22 mouse cellular contexts compared by ENCODE assay signal in the genomic region with DNA sequence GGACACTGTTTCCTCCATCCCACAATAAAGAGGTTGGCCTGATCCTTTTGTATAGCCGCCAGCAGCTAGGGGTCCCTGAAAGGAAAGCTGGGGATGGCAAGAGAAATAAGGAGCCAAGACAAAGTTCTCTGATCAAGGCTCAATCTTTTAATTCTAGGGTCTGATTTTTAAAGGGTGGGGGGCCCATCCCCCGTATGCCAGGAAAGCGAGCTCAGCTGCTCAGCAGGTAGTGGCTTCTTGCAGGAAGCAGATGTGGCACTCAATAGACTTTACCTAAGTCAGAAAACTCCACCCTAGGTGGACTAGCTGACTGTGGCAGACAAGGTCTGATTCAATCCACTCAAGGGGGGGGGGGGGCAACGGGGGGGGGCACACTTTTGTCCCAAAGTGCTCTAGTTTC. TPM values are rescaled to one million over a fixed set of nuclear protein-coding genes. Genes with fewer than 3 reads are reported as not detected.
DNase-seq lines count a peak whose midpoint lies in the region; ATAC-seq and TF ChIP-seq lines count a peak whose summit lies in the region.
"Had no signal": no experiment of that assay in that cellular context is flagged by ENCODE, and none has a peak within 500 bp of the region (broad histone marks: within the 10 kb centered on the region; RNA-seq: fewer than 3 reads in every experiment).

No protein-coding gene starts in this region.

- H3K36me3 ChIP-seq in ES-Bruce4 (ENCODE audit: control insufficient read depth, insufficient read depth, low read length, poor library complexity, severe bottlenecking) (no peaks in the 10 kb centered on the region), macrophage (ENCODE audit: inconsistent target) (peaks cover 21% of the 10 kb centered on the region; the same call in 1 of the 2 replicates)
- no peaks in the 10 kb centered on the region for H3K36me3 ChIP-seq in liver, embryonic 14.5 days (replicated peaks; ENCODE audit: control insufficient read depth, insufficient read depth, low read depth)
- H3K36me3 ChIP-seq: embryonic facial prominence, embryonic 13.5 days; forebrain, embryonic 12.5 days; G1E; heart, embryonic 12.5 days had no signal

- TF ChIP-seq POLR2A in ES-Bruce4 (IDR thresholded peaks at IDR 0.05; ENCODE audit: insufficient read depth, low read length) = no peak
- TF ChIP-seq POLR2A in bone marrow macrophage, adult 2 months (IDR thresholded peaks at IDR 0.05; ENCODE audit: borderline replicate concordance, low read depth, low read length) = no peak

- DNase-seq in liver, embryonic 14.5 days (ENCODE audit: low read depth in 3 of 3, low spot score in 3 of 3) = no peak
- no peak for DNase-seq in lung, postnatal 10 days
- DNase-seq in urinary bladder, postnatal 14 days (ENCODE audit: low spot score) = no peak
- DNase-seq: adrenal gland, adult 8-10 months; adrenal gland, postnatal 36 days; cerebellum, adult 18-20 months; cerebellum, adult 9-11 months; cerebellum, postnatal 36 days; gastrocnemius, postnatal 14 days had no signal

- peak overlapping the region; percentile 37 for H3K4me2 ChIP-seq in liver, embryonic 14.5 days (ENCODE audit: low read depth)
- H3K4me2 ChIP-seq: embryonic facial prominence, embryonic 13.5 days; forebrain, embryonic 12.5 days; heart, embryonic 12.5 days had no signal

- no peak for ATAC-seq in liver, embryonic 14.5 days (ENCODE audit: insufficient read depth)
- ATAC-seq in megakaryocyte-erythroid progenitor cell, adult 5-6 weeks (replicated peaks; ENCODE audit: low FRiP score, low TSS enrichment, poor library complexity, severe bottlenecking) = no peak
- ATAC-seq: forebrain, embryonic 16.5 days; hindbrain, embryonic 16.5 days had no signal

- WGBS in liver, embryonic 14.5 days (ENCODE audit: insufficient replicate concordance) = 45% methylated on average over 4 of the region's 4 CpGs
- 69% methylated on average over 3 of the region's 4 CpGs for WGBS in macrophage (ENCODE audit: missing documents)

- H3K27me3 ChIP-seq in ES-Bruce4 (ENCODE audit: control insufficient read depth, insufficient read depth, low read length, poor library complexity, severe bottlenecking) = no peaks in the 10 kb centered on the region
- H3K27me3 ChIP-seq in liver, embryonic 14.5 days (ENCODE audit: control insufficient read depth, insufficient read depth, low read length) = no peaks in the 10 kb centered on the region
- H3K27me3 ChIP-seq: embryonic facial prominence, embryonic 13.5 days; forebrain, embryonic 12.5 days; heart, embryonic 12.5 days had no signal

- peaks cover 7% of the 10 kb centered on the region for H3K4me1 ChIP-seq in ES-Bruce4 (ENCODE audit: control insufficient read depth, insufficient read depth, low read length)
- peaks cover 58% of the 10 kb centered on the region for H3K4me1 ChIP-seq in bone marrow macrophage, adult 2 months (ENCODE audit: control insufficient read depth, insufficient read depth, low read length)
- peaks cover 2 to 8% of the 10 kb centered on the region in 2 experiments; a peak in 2 of 4 replicates for H3K4me1 ChIP-seq in liver, embryonic 14.5 days (replicated peaks; ENCODE audit: control insufficient read depth in 2 of 2, insufficient read depth in 2 of 2, low read length in 1 of 2)

- H3K27ac ChIP-seq in ES-Bruce4 (ENCODE audit: insufficient read depth, low read length) (no peak overlapping the region), macrophage (peak overlapping the region; percentile 54)
- H3K27ac ChIP-seq in bone marrow macrophage, adult 2 months (ENCODE audit: insufficient read depth, low read depth, low read length) = peak overlapping the region; percentile 85
- H3K27ac ChIP-seq in liver, embryonic 14.5 days = no peak overlapping the region
- H3K27ac ChIP-seq: embryonic facial prominence, embryonic 13.5 days; forebrain, embryonic 12.5 days had no signal

- TF ChIP-seq CTCF in ES-Bruce4 (IDR thresholded peaks at IDR 0.05; ENCODE audit: low read depth, low read length) = no peak
- TF ChIP-seq CTCF in bone marrow macrophage, adult 2 months (IDR thresholded peaks at IDR 0.05; ENCODE audit: low read depth, low read length) = no peak
- no peak for TF ChIP-seq CTCF in liver, embryonic 14.5 days (IDR thresholded peaks at IDR 0.05; ENCODE audit: low read depth)

- 0 out of 2 replicates have a peak, but pooled peaks have one; percentile 8 for TF ChIP-seq EP300 in ES-Bruce4 (IDR thresholded peaks at IDR 0.05; ENCODE audit: insufficient read depth, low read depth, low read length)
- no peak for TF ChIP-seq EP300 in liver, embryonic 14.5 days (IDR thresholded peaks at IDR 0.05; ENCODE audit: low read depth)

- H3K9me3 ChIP-seq in ES-Bruce4 (replicated peaks; ENCODE audit: control insufficient read depth, insufficient read depth, low read length, poor library complexity, severe bottlenecking) = no peaks in the 10 kb centered on the region
- no peaks in the 10 kb centered on the region for H3K9me3 ChIP-seq in liver, embryonic 14.5 days (ENCODE audit: control insufficient read depth, low read length)
- H3K9me3 ChIP-seq: embryonic facial prominence, embryonic 13.5 days; forebrain, embryonic 12.5 days; G1E; heart, embryonic 12.5 days had no signal

- H3K79me2 ChIP-seq in macrophage (ENCODE audit: inconsistent target) = peaks cover 45% of the 10 kb centered on the region

- no peak overlapping the region for H3K9ac ChIP-seq in ES-Bruce4 (ENCODE audit: low read depth, poor library complexity, severe bottlenecking)
- no peak overlapping the region for H3K9ac ChIP-seq in liver, embryonic 14.5 days (replicated peaks)
- H3K9ac ChIP-seq: embryonic facial prominence, embryonic 13.5 days; forebrain, embryonic 12.5 days; heart, embryonic 12.5 days had no signal

- H3K4me3 ChIP-seq in ES-Bruce4 (ENCODE audit: low read depth, low read length) (no peak overlapping the region), macrophage (ENCODE audit: inconsistent target) (no peak overlapping the region)
- H3K4me3 ChIP-seq in bone marrow macrophage, adult 2 months (ENCODE audit: insufficient read depth, low read length) = no peak overlapping the region
- H3K4me3 ChIP-seq in liver, embryonic 14.5 days (ENCODE audit: insufficient read depth in 1 of 2, low read depth in 2 of 2, low read length in 2 of 2) = no peak overlapping the region
- H3K4me3 ChIP-seq: embryonic facial prominence, embryonic 13.5 days; forebrain, embryonic 12.5 days; heart, embryonic 12.5 days had no signal

RNA-seq across cellular contexts. Expression of a gene that starts 1.9 kb away (rescaled TPM):
- polyA plus RNA-seq in ES-Bruce4 (2011; ENCODE audit: insufficient read depth, insufficient read length, low read depth, missing spikeins) (18.0 and 19.1 TPM in 2 replicates), macrophage (2018) (1.1 TPM in 1 of 3 replicates, not detected in the others)
- polyA plus RNA-seq in bone marrow macrophage, adult 2 months (2012; ENCODE audit: insufficient read depth, insufficient read length, missing spikeins) = not detected in 2 replicates
- 2,859 and 3,167 TPM in 2 replicates for polyA plus RNA-seq in liver, embryonic 14.5 days (2012; rRNA removed)
- polyA plus RNA-seq in liver, embryonic 14.5 days (2014; fragmentation: Nextera tagmentation; extraction: Ambion mirVana) = 5,173 and 5,415 TPM in 2 replicates
- total RNA-seq in macrophage (2018; cell fraction: chromatin; rRNA removed) = not detected
- total RNA-seq in macrophage (2018; cell fraction: cytosol; rRNA removed) = 1 to 10 TPM in 13 of 26 experiments, under 1 TPM in 10, not detected in 3; 0.47 to 1.8 (median 1.0) TPM
- not detected for total RNA-seq in macrophage (2018; cell fraction: nucleus; rRNA removed)
- total RNA-seq in megakaryocyte-erythroid progenitor cell, adult 5-6 weeks (2014; fragmentation: Nextera tagmentation) = 3.8 TPM in 1 of 2 replicates, not detected in the other
- not detected in 2 replicates for total RNA-seq in megakaryocyte-erythroid progenitor cell, adult 5-6 weeks (2017)
- total RNA-seq: G1E; gastrocnemius, postnatal 14 days had no signal

RNA-seq across cellular contexts. Expression of a gene that starts 4.5 kb away (rescaled TPM):
- polyA plus RNA-seq in ES-Bruce4 (2011; ENCODE audit: insufficient read depth, insufficient read length, low read depth, missing spikeins) (18.3 and 25.1 TPM in 2 replicates), macrophage (2018) (13.6 to 38.3 TPM (median 28.2 TPM) in 3 replicates)
- polyA plus RNA-seq in bone marrow macrophage, adult 2 months (2012; ENCODE audit: insufficient read depth, insufficient read length, missing spikeins) = 25.8 and 27.3 TPM in 2 replicates
- 9.4 and 11.0 TPM in 2 replicates for polyA plus RNA-seq in liver, embryonic 14.5 days (2012; rRNA removed)
- polyA plus RNA-seq in liver, embryonic 14.5 days (2014; fragmentation: Nextera tagmentation; extraction: Ambion mirVana) = 16.0 and 17.5 TPM in 2 replicates
- 10 to 100 TPM; 10.1 to 72.2 (median 32.8) TPM for total RNA-seq in macrophage (2018; cell fraction: chromatin; rRNA removed)
- 10 to 100 TPM; 14.6 to 28.8 (median 22.2) TPM for total RNA-seq in macrophage (2018; cell fraction: cytosol; rRNA removed)
- total RNA-seq in macrophage (2018; cell fraction: nucleus; rRNA removed) = 10 to 100 TPM; 13.0 to 48.9 (median 29.2) TPM
- total RNA-seq in megakaryocyte-erythroid progenitor cell, adult 5-6 weeks (2014; fragmentation: Nextera tagmentation) = 22.3 and 46.9 TPM in 2 replicates
- 25.0 and 33.7 TPM in 2 replicates for total RNA-seq in megakaryocyte-erythroid progenitor cell, adult 5-6 weeks (2017)

RNA-seq across cellular contexts. Expression of a gene that starts 7.4 kb away (rescaled TPM):
- 0.91 TPM in 1 of 2 replicates, not detected in the other for polyA plus RNA-seq in ES-Bruce4 (2011; ENCODE audit: insufficient read depth, insufficient read length, low read depth, missing spikeins)
- 3,398 and 3,733 TPM in 2 replicates for polyA plus RNA-seq in bone marrow macrophage, adult 2 months (2012; ENCODE audit: insufficient read depth, insufficient read length, missing spikeins)
- polyA plus RNA-seq in liver, embryonic 14.5 days (2012; rRNA removed) = 50.1 and 74.3 TPM in 2 replicates
- 87.8 and 104 TPM in 2 replicates for polyA plus RNA-seq in liver, embryonic 14.5 days (2014; fragmentation: Nextera tagmentation; extraction: Ambion mirVana)
- 100 to 1,000 TPM in 25 of 26 experiments, 10 to 100 TPM in 1; 78.8 to 647 (median 361) TPM for total RNA-seq in macrophage (2018; cell fraction: chromatin; rRNA removed)
- total RNA-seq in macrophage (2018; cell fraction: cytosol; rRNA removed) = 1,000 to 10,000 TPM; 1,924 to 5,319 (median 3,310) TPM
- 1,000 to 10,000 TPM in 15 of 26 experiments, 100 to 1,000 TPM in 11; 367 to 3,018 (median 1,452) TPM for total RNA-seq in macrophage (2018; cell fraction: nucleus; rRNA removed)
- 1,664 to 2,638 TPM (median 2,193 TPM) in 3 replicates for polyA plus RNA-seq in macrophage (2018)
- total RNA-seq in megakaryocyte-erythroid progenitor cell, adult 5-6 weeks (2014; fragmentation: Nextera tagmentation) = 3.7 and 9.1 TPM in 2 replicates
- 11.9 and 14.3 TPM in 2 replicates for total RNA-seq in megakaryocyte-erythroid progenitor cell, adult 5-6 weeks (2017)

RNA-seq across cellular contexts. Expression of a gene that starts 13.0 kb away (rescaled TPM):
- polyA plus RNA-seq in ES-Bruce4 (2011; ENCODE audit: insufficient read depth, insufficient read length, low read depth, missing spikeins) (not detected in 2 replicates), macrophage (2018) (0.13 TPM in 1 of 3 replicates, not detected in the others)
- not detected in 2 replicates for polyA plus RNA-seq in bone marrow macrophage, adult 2 months (2012; ENCODE audit: insufficient read depth, insufficient read length, missing spikeins)
- 1.0 TPM in 2 replicates for polyA plus RNA-seq in liver, embryonic 14.5 days (2012; rRNA removed)
- 0.62 and 0.88 TPM in 2 replicates for polyA plus RNA-seq in liver, embryonic 14.5 days (2014; fragmentation: Nextera tagmentation; extraction: Ambion mirVana)
- under 1 TPM in 4 of 26 experiments, not detected in 22; 0.19 to 0.37 (median 0.26) TPM for total RNA-seq in macrophage (2018; cell fraction: chromatin; rRNA removed)
- under 1 TPM in 3 of 26 experiments, not detected in 23; 0.03 to 0.10 (median 0.05) TPM for total RNA-seq in macrophage (2018; cell fraction: cytosol; rRNA removed)
- under 1 TPM in 5 of 26 experiments, not detected in 21; 0.22 to 0.44 (median 0.34) TPM for total RNA-seq in macrophage (2018; cell fraction: nucleus; rRNA removed)
- total RNA-seq in megakaryocyte-erythroid progenitor cell, adult 5-6 weeks (2014; fragmentation: Nextera tagmentation) = 0.07 TPM in 1 of 2 replicates, not detected in the other
- total RNA-seq in megakaryocyte-erythroid progenitor cell, adult 5-6 weeks (2017) = 0.38 TPM in 1 of 2 replicates, not detected in the other
- total RNA-seq: gastrocnemius, adult 18-20 months; gastrocnemius, postnatal 14 days; heart, adult 8-10 months; heart, postnatal 25 days had no signal
- polyA plus RNA-seq: G1E had no signal

RNA-seq across cellular contexts. Expression of a gene that starts 23.4 kb away (rescaled TPM):
- 3.5 and 4.3 TPM in 2 replicates for polyA plus RNA-seq in ES-Bruce4 (2011; ENCODE audit: insufficient read depth, insufficient read length, low read depth, missing spikeins)
- polyA plus RNA-seq in bone marrow macrophage, adult 2 months (2012; ENCODE audit: insufficient read depth, insufficient read length, missing spikeins) = 0.21 TPM in 1 of 2 replicates, not detected in the other
- 0.11 and 0.17 TPM in 2 replicates for polyA plus RNA-seq in liver, embryonic 14.5 days (2012; rRNA removed)
- polyA plus RNA-seq in liver, embryonic 14.5 days (2014; fragmentation: Nextera tagmentation; extraction: Ambion mirVana) = 0.13 and 0.25 TPM in 2 replicates
- total RNA-seq in macrophage (2018; cell fraction: chromatin; rRNA removed) = 10 to 100 TPM in 3 of 26 experiments, 1 to 10 TPM in 5, under 1 TPM in 6, not detected in 12; 0.19 to 61.4 (median 1.3) TPM
- total RNA-seq in macrophage (2018; cell fraction: cytosol; rRNA removed) = 10 to 100 TPM in 1 of 26 experiments, 1 to 10 TPM in 3, under 1 TPM in 17, not detected in 5; 0.03 to 27.9 (median 0.11) TPM
- total RNA-seq in macrophage (2018; cell fraction: nucleus; rRNA removed) = 10 to 100 TPM in 3 of 26 experiments, 1 to 10 TPM in 3, under 1 TPM in 13, not detected in 7; 0.11 to 67.7 (median 0.33) TPM
- polyA plus RNA-seq in macrophage (2018) = 0.04 TPM in 1 of 3 replicates, not detected in the others
- 0.11 TPM in 1 of 2 replicates, not detected in the other for total RNA-seq in megakaryocyte-erythroid progenitor cell, adult 5-6 weeks (2014; fragmentation: Nextera tagmentation)
- total RNA-seq in megakaryocyte-erythroid progenitor cell, adult 5-6 weeks (2017) = not detected in 2 replicates

Comparison
In these comparisons a context has a peak if more than half of its experiments do, and no peak if none do; other contexts are left out.
1. H3K27ac ChIP-seq: peak in bone marrow macrophage, adult 2 months (single experiment) and macrophage (single experiment); none in ES-Bruce4 (single experiment) and liver, embryonic 14.5 days (single experiment).
2. RNA of a gene that starts 1.9 kb away (polyA plus RNA-seq): 2,859 to 5,415 TPM in liver, embryonic 14.5 days; 18.0 to 19.1 TPM in ES-Bruce4, 1.1 TPM in macrophage and not detected in bone marrow macrophage, adult 2 months; every median in the first group is over 100 times any median in the second.
3. RNA of a gene that starts 7.4 kb away (polyA plus RNA-seq): 3,398 to 3,733 TPM in bone marrow macrophage, adult 2 months, 1,664 to 2,638 TPM in macrophage and 50.1 to 104 TPM in liver, embryonic 14.5 days; 0.91 TPM in ES-Bruce4; every median in the first group is over 10 times any median in the second.